Mouse (Mus musculus) T-cell, adult 2 months (primary cell): ENCODE results near the gene 2210016L21Rik.

ENCODE experiments used
- DNase-seq: peaks from one replicate; pipeline ENCODE4 v3.0.0; 2022; ENCODE audit warnings: low spot score

2210016L21Rik gene

GRCm38 (mm10) chr5:114942766-114943130 is 790 bp downstream of the 2210016L21Rik start:
- no peak for DNase-seq

- DNase-seq, result no peak
These were observed 3.1 kb downstream of the 2210016L21Rik start for GRCm38 (mm10) chr5:114945072-114945471.

GRCm38 (mm10) chr5:114948891-114949290 is 6.9 kb downstream of the 2210016L21Rik start:
- DNase-seq, result no peak

GRCm38 (mm10) chr5:114949316-114949715 is 7.4 kb downstream of the 2210016L21Rik start:
- DNase-seq, result no peak

GRCm38 (mm10) chr5:114949812-114950211 is 7.9 kb downstream of the 2210016L21Rik start:
- DNase-seq, result no peak

- DNase-seq, result no peak
These were observed 8.7 kb downstream of the 2210016L21Rik start for GRCm38 (mm10) chr5:114950669-114951068.

GRCm38 (mm10) chr5:114951279-114951880 is 9.4 kb downstream of the 2210016L21Rik start:
- DNase-seq, result no peak

- no peak for DNase-seq
These were observed 11.4 kb downstream of the 2210016L21Rik start for GRCm38 (mm10) chr5:114953326-114953725.

GRCm38 (mm10) chr5:114958069-114958468 is 16.1 kb downstream of the 2210016L21Rik start:
- DNase-seq, result no peak

GRCm38 (mm10) chr5:114961590-114962360 is 19.8 kb downstream of the 2210016L21Rik start:
- DNase-seq, result no peak

- no peak for DNase-seq
These were observed 22.5 kb downstream of the 2210016L21Rik start for GRCm38 (mm10) chr5:114964315-114964966.

- DNase-seq, result peak; percentile 9
These were observed 23.3 kb downstream of the 2210016L21Rik start for GRCm38 (mm10) chr5:114964967-114965898.

- no peak for DNase-seq
These were observed 25.7 kb downstream of the 2210016L21Rik start for GRCm38 (mm10) chr5:114967523-114968268.

- DNase-seq, result no peak
These were observed 26.7 kb downstream of the 2210016L21Rik start for GRCm38 (mm10) chr5:114968651-114969050.

GRCm38 (mm10) chr5:114969064-114969463 is 27.1 kb downstream of the 2210016L21Rik start:
- DNase-seq, result no peak

GRCm38 (mm10) chr5:114969609-114970215 is 27.8 kb downstream of the 2210016L21Rik start:
- no peak for DNase-seq

- DNase-seq, result no peak
These were observed 28.9 kb downstream of the 2210016L21Rik start, which contains the start of gene Hnf1a for GRCm38 (mm10) chr5:114970824-114971227. Gene Hnf1a (minus strand): TSS chr5:114971094.

GRCm38 (mm10) chr5:114972201-114972600 is 30.2 kb downstream of the 2210016L21Rik start:
- no peak for DNase-seq

- no peak for DNase-seq
These were observed 31.2 kb downstream of the 2210016L21Rik start for GRCm38 (mm10) chr5:114973131-114973530.

- no peak for DNase-seq
These were observed 35.0 kb downstream of the 2210016L21Rik start for GRCm38 (mm10) chr5:114976935-114977334.

GRCm38 (mm10) chr5:114978473-114978872 is 36.5 kb downstream of the 2210016L21Rik start:
- no peak for DNase-seq
